Mouse (Mus musculus) embryonic facial prominence, embryonic 10.5 days (tissue): Measurements from ENCODE around the gene Nt5c3. TPM values are rescaled to one million over a fixed set of nuclear protein-coding genes. Genes with fewer than 3 reads are reported as not detected.

ENCODE experiments used
- polyA plus RNA-seq: library from polyadenylated mRNA; unstranded; fragments of >200 nt; fragmentation: Nextera tagmentation; extraction: Ambion mirVana; gene quantifications from 2 replicates; pipeline ENCODE4 v1.2.1, GENCODE M21; 2016

Gene Nt5c3
- polyA plus RNA-seq, 1 experiment from 2014 or later, result 57.4 TPM

Other genes starting within 250 kb of the Nt5c3 start
- 199 and 209 TPM in 2 replicates for gene Lsm5, start 219.2 kb downstream of the Nt5c3 start, polyA plus RNA-seq
- 16.1 and 17.0 TPM in 2 replicates for gene Avl9, start 209.0 kb downstream of the Nt5c3 start, polyA plus RNA-seq
- gene Kbtbd2, start 126.1 kb downstream of the Nt5c3 start, polyA plus RNA-seq, result 39.4 and 39.6 TPM in 2 replicates
- 72.8 and 73.9 TPM in 2 replicates for gene Fkbp9, start 91.9 kb downstream of the Nt5c3 start, polyA plus RNA-seq
- gene Vmn1r4, start 83 bp upstream of the Nt5c3 start, polyA plus RNA-seq, result 0.30 and 0.37 TPM in 2 replicates
- gene Vmn1r5, start 46.3 kb upstream of the Nt5c3 start, polyA plus RNA-seq, result not detected in 2 replicates
- not detected in 2 replicates for gene Vmn1r6, start 73.3 kb upstream of the Nt5c3 start, polyA plus RNA-seq
- not detected in 2 replicates for gene Vmn1r7, start 101.4 kb upstream of the Nt5c3 start, polyA plus RNA-seq
- not detected in 2 replicates for gene Vmn1r8, start 108.4 kb upstream of the Nt5c3 start, polyA plus RNA-seq
- not detected in 2 replicates for gene Vmn1r9, start 142.9 kb upstream of the Nt5c3 start, polyA plus RNA-seq
- not detected in 2 replicates for gene Vmn1r10, start 185.5 kb upstream of the Nt5c3 start, polyA plus RNA-seq
- gene Vmn1r11, start 209.5 kb upstream of the Nt5c3 start, polyA plus RNA-seq, result not detected in 2 replicates
- not detected in 2 replicates for gene Vmn1r12, start 233.0 kb upstream of the Nt5c3 start, polyA plus RNA-seq